Mouse (Mus musculus) lung, adult 18-20 months (tissue): ENCODE data around the gene Cbr3.

Experiments
- DNase-seq, 2 experiments: peaks; one replicate each; pipeline ENCODE4 v3.0.0; 2022; ENCODE audit warnings: mixed read lengths in 2 of 2

Gene Cbr3

GRCm38 (mm10) chr16:93712189-93712885 is 29.3 kb downstream of the Cbr3 start:
- no peak for DNase-seq

DNA sequence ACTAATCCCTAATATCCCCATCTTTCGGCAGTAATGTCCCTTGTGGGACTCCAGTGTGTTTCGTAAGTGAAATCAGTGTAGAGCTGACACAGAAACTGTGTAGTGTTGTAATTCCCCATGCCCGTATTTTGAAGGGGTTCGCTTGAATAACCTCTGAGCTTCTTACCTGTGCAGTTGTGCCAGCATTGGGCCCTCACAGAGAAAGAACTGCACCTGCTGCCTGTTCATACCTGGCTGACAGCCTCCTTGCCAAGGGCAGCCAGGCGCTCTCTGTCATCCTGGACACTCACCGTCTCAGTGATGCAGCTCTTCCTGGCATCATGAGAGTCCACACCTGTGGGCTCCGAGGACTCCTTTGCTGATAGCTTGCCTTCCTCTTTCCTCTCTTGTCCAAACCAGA is 30.0 kb downstream of the Cbr3 start:
- DNase-seq, result no peak

- DNase-seq, result peak; percentile 21 to 39
Measured at GRCm38 (mm10) chr16:93714426-93714825, 31.4 kb downstream of the Cbr3 start.

- peak; percentile 45 to 65 for DNase-seq
Measured at GRCm38 (mm10) chr16:93715826-93716225, 32.8 kb downstream of the Cbr3 start.

- DNase-seq, result peak; percentile 83 to 85
Measured at GRCm38 (mm10) chr16:93717299-93717703, 34.3 kb downstream of the Cbr3 start.

DNA sequence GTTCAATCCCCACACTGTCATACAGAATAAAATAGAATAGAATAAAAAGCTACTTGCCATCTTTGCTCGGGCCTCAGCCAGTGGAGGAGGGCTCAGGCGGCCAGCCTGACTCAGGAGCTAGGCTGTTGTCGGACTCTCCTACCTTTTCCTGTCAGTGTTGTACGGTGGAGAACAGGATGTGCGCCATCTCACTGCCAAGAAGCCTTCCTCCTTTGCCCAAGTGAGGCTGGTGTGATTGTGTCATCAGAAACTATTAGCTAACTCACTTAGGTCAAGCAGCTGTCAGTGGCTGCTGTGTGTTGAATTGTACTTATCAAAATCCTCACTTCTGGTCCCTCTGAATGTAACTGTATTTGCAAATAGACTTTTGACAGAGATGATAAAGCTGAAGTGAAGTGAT is 38.8 kb downstream of the Cbr3 start:
- peak; percentile 58 to 73 for DNase-seq

GRCm38 (mm10) chr16:93722476-93722875 is 39.5 kb downstream of the Cbr3 start:
- DNase-seq, result no peak

DNA sequence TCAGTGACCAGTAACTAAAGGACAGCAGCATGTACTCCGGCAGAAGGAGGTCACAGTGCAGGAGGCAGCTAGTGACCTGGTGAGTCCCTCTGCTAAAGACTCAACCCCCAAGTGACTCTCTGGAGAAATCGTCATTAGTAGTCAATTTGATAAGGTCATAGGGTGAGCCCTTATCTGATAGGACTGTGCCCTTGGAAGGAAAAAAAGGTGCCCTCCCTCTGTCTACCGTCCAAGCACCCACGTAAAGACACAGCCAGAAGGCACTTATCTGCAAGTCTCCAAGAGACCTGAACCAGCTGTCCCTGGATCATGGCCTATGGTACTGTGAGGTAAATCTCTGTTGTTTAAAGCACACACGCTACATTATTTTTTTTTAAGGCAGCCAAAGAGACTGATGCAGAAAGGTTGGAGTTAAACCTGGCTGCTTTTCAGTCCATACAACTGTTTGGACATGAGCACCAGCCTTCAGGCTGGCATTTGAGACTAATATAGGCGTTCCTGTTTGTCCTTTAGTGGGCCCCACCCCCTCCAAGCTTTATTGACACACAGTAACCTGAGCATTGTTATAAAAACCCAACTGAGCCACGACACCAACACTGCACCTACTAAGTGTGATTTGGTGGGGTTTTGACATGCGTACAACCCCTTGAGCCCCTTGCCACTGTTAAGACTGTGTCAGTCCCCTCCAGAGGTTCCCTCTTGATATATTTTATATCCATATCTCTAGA is 42.6 kb downstream of the Cbr3 start:
- DNase-seq, result peak in 1 of 2 experiments; percentile 62

DNA sequence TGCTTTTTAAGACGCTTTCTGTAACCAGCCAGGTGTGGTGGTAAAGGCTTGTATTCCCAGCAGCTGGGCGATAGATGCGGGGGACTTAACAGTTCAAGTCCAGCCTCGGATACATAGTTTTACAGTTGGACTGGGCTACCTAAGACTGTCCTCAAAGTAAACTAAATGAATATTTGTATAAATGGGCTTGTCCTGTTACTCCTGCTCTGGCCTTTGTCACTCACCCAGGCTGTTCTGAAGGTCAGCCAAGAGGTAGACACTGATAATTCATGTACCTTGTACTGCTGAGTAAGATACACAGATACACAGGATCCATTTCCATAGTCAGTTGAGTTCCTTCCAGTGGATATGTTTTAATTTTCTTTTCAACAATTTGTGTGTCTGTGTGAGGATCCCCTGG is 43.2 kb downstream of the Cbr3 start:
- no peak for DNase-seq

DNA sequence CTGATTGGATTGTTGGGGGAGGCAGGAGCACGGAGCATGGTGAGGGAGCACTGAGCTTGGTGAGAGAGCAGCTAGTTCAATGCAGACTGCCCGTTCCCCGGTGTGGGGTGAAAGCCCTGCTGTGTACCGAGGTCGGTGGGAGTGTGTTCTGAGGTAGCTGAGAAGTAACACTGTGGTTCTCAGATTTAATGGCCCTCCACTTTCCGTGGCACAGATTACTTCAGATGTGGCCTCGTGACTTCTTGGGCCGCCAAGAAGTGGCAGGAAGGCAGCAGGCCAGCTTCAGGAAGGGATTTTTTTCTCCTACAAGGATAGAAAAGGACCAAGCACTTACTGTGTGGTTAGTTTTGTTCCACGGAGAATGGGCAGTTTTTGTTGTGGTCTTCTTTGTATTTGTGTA is 45.7 kb downstream of the Cbr3 start:
- peak; percentile 55 to 66 for DNase-seq

DNA sequence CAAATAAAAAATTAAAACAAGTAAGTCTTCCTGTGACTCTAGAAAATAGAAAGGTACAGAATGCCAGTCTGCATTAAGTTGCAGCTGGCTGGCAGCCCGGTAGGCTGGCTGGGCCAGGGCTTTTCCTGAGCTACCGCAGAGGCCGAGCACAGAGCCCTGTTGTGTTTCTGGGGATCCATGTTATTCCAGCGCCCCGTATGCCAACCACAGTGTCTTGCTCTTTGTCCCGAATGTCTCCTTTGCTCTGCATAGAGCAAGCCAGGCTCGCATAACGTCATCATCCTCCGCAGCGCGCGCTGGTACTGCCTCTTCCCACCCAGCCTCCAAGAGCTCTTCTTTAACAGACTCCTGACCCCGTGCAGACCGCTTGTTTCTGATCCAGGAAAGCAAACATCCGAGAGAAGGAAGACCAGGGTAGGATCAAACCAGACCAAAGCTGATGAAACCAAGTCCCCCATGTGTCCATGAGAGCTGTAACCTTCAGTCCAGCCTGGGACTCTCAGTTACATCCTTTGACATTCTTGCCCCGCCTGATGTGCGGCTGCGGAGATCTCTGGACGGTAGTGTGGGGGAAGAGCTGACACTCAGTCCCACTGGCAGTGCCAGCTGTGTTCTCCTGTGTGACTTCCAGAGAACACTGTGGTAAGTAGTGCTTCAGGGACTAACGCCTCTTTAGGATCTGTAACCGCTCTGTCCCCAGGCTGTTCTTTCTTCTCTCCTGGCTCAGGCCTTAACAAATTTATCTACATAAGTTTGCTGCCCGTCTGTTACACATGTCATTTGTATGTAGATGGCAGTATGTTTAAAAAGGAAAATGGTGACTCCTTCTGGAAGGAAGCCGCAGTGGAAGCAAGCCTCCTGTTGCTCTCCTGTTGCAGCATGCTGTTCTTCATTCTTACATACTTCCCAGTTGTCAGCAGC is 47.0 kb downstream of the Cbr3 start:
- DNase-seq, result no peak

GRCm38 (mm10) chr16:93731310-93731709 is 48.3 kb downstream of the Cbr3 start:
- DNase-seq, result no peak

DNA sequence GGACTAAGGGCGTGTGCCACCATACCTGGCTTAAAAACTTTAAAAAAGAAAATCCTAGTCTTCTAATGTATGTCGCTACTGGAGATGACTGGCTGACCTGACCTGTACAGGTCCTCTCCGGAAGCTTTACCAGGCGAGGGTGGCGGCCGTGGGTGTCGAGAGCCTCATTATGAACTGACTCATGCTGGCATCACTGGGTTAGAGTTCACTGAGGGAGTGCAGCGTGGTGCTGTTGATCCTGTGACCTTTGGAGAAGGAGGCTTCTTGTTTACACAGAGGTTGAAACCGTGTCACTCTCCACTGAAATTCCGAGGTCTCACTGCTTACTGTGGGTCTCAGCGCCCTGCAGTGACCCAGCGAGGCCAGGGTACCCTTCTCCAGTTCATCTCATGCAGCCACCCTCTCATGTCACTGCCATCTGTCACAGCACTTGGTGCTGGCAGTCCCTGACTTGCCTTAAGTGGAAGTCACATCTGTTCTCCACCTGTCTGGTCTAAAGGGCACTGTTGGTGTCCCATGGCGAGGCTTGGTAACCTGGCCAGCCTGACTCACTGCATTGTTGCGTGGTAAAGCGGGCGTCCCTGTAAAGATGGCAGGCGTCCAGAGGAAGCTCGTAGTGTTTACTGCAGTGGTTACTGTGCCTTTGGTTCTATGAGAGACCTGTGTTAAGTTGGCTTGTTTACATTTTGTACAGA is 50.0 kb downstream of the Cbr3 start:
- peak; percentile 44 to 65 for DNase-seq

- DNase-seq, result no peak
Measured at GRCm38 (mm10) chr16:93739251-93739650, 56.2 kb downstream of the Cbr3 start.
